Mouse (Mus musculus) ES-CJ7 (cell line): ENCODE data around the gene Sipa1l2.

Experiments used
- DNase-seq: peaks from one replicate; pipeline ENCODE4 v3.0.0; 2011; ENCODE audit warnings: low read depth, low spot score

The Sipa1l2 gene

DNA sequence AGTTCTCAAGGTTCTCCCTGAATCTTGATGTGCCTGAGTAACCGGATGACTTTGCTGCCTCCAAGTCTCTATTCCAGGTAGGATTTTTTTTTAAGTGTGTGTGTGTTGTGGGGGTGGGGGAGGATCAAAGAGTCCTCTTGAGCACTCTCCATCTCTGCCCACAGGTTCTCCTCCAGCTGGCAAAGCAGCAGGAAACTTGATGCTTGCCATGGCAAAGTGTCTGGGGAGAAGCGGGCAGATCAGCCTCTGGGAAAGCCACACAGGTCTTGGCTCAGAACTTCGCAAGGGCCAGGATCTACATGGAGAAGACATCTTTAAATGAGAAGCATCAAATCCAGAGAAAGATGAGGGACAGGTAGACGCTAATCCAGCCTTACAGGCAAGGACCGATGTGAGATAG lies 10.8 kb upstream of the Sipa1l2 start:
- no peak for DNase-seq

DNA sequence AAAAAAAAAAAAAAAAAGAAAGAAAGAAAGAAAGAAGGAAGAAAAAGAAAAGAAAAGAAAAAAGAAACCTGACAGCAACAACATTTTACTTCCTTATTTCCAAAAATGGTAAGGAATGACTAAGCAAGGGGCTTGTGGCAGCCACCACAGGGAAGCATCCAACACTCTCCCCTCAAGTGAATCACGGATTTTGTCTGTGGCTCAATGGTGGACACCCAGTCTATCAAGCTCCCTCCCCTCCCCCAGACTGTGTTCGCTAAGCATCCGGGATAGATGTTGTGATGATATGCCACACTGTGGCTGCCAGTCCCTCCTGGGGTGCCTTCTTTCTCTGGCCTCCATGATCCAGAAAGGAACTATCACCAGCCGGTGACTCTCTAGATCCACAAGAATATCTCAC lies 6.5 kb upstream of the Sipa1l2 start:
- no peak for DNase-seq

DNA sequence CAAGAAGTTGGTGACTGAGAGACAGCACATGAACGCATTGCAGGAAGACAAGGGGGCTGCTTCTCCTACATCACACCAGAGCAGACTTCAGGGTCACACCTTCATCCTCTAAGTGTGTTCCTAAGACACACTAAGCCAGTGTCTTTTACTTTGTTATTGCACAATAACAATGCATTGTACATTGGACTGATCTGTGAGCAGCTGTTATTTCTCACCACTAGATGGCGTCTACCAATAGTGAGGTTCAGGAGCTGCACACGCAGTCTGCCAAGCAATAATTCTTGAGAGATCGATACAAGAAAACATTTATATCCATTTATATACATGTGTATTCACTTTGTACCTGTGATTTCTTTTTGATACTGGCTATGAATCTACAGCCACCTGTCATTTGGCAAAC lies 4.7 kb upstream of the Sipa1l2 start:
- DNase-seq, result peak; percentile 76

DNA sequence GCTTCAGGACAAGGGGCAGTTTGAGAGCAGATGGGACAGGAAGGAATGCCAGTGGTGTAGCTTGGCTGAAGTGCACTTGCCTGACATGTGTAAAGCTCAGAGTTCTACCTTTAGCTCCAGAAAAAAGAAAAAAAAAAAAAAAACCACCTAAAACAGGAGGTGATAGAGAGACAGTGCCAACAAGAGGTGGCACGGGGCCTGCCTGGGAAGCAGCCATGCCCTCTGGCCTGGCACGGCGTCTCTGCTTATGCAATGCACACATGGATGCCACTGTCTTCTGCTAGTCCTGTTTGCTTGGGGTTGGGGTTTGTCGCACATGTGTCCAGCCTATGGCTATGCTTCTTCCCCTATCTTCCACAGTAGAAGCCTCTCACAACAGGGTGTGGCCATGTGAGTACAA lies 2.6 kb upstream of the Sipa1l2 start:
- no peak for DNase-seq

DNA sequence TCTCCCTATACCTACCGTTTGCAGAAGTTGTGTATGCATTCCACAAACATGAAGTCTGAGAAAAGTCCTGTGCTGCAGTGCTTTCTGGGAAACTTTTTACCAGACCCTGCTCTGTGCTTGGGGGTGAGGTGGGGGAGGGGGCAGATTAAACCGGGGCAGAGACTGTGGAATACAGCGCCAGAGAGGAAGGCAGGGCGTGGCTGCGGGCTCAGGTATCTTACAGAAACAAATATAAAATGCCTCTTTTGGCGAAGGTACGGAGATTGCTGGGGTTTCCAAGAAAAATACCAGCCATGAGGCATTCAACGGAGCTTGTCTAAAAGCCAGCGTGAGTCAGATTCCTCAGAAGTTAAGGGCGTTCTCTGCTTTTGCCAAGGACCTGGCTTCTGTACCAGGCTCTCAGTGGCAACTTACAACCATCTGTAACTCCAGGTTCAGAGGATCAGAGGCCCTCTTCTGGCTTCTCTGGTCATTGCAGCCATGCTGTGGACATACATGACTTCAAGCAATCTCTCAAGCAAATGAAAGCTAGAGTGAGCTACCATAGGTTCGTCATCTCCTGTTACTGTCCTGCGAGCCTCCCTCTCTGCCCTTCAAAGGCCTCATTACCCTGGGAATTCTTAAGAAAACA lies 1.3 kb upstream of the Sipa1l2 start:
- DNase-seq, result peak; percentile 96

DNA sequence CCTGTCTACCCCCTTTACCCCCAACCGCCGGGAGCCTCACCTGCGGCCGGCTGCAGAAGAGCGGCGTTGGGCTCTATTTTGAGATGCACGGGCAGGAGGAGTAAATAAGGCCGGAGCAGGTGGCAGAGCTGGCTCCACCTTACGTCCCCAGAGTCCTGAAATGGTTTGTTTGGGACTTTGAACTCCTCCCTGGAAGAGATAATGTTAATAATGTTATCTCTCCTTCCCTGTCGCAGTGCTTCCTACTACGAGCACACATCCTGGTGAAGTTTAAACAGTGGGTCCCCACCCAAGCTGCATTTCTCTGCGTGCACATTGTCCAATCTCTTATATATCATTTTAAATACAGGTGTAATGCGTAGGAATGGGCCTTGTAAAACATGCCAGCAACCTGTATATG lies 781 bp upstream of the Sipa1l2 start:
- no peak for DNase-seq

DNA sequence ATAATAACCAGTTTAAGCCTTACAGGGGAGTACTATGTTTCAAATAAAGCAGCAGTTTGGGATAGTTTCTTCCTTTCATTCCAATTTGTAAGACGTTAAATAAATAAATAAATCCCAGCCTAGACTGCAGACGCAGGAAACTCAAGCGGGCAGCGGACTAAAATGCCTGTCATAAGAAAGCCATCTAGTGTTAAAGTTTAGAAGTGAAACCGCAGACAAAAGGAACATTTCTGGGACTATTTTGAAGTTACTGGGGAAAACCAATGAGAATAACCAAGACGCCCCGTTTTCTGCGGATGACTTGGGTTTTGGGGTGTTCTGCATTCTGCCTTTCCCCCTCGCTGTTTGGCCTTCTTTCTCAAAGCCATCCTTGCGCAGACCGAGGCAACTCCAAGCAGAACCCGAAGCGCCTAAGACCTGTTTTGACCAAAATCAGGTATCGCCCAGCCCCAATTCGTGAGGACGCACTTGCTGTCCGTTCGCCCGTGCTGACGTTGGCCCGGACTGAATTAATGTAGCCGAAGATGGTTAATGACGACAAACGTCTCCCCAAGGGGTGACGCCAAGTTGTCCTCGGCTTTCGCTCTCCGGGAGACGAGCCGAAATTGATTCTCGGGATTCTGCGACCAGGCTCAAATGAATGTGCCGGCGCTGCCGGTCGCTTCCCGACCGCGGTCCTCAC lies 616 bp downstream of the Sipa1l2 start:
- peak; percentile 79 for DNase-seq

GRCm38 (mm10) chr8:125568421-125568850 lies 1.2 kb downstream of the Sipa1l2 start:
- no peak for DNase-seq

- peak; percentile 63 for DNase-seq
Measured at GRCm38 (mm10) chr8:125567569-125567968, 2.0 kb downstream of the Sipa1l2 start.

DNA sequence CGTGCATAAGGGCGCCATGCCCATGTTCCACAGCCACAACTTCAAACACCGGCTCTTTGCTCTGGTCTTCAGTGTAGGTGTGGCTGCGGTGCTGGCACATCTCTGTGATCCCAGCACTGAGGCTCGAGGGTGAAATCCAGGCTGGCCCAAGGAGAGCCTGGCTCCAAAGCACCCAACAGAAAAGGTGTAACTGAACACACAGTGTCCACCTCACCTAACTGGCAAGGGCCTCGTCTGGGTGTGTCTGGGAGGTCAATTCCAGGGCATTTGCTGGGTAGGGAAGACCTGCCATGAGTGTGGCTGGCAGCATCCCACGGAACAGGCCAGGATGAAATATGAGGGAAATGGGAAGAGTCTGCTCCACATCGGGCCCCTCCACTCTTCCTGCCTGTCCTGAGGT lies 6.7 kb downstream of the Sipa1l2 start:
- DNase-seq, result no peak

DNA sequence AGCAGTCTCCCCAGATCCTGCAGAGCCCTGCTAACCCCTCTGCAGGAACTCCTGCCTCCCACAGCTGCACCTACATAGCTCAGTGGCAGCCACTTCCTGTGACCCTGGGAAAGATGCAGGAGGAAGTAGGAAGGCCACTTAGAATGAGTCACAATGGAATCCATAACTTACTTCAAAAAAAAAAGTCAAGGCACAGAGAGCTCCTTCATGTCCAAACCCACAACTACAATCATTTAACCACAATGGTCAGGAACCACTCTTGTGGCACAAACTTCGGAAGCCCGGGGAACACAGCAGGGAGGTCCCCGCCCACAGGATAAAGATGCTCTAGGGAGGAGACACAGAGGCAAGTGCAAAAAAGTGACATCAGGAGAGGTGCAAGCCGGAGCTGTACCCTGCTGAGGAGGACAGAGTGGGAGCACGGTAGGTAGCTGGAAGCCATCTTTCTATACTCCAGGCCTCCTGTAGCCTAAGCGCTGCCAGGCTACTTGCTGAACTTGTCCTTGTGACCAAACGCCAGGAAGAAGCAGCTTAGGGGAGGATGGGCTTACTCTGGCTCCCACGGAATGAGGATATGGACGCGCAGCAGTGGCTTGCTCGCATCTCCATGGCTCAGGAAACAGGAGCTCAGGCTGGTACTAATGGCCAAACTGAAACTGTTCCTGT lies 8.7 kb downstream of the Sipa1l2 start:
- peak; percentile 50 for DNase-seq

GRCm38 (mm10) chr8:125559066-125559653 lies 10.4 kb downstream of the Sipa1l2 start:
- no peak for DNase-seq

DNA sequence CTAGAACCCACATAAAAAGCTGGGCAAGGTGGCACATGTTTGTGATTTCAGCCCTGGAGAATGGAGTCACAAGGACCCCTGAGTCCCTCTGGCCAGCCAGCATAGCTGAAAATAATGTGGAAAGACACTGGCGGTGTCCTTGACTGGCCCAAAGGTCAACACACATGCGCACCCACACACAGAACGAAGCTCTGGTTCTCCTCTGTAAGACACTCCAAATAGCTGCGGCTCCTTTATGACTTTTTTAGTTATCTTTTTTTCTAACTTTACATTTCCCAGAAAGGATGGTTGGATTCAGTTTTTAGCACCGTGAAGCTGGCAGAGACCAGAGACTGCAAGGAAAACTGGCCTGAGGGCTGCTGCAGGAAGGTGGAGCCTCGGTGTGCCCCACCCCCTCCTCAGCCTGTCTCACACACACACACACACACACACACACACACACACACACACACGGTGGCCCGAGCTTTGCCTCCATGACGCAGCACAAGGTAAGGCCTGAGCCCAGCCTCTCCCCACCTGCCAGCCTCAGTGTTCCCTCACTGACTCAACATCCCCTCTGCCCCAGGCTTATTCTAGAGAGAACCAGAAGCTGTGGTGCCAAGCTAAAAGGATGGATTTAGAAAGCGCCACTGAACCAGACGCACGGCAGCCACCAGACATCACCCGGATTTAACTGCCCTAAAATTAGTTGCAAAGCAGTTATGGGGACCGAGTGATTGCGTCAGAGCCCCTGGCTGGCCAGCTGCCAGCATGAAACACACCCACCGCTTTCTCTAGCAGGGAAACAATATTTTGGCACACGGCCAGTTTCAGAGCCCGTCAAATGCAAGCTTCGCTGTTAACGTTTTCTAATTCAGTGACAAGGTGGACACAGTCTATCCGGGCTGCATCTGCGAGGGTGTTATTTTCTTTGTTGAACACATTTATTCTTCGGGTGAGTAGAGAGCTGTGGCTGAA lies 11.2 kb downstream of the Sipa1l2 start:
- peak; percentile 51 for DNase-seq

DNA sequence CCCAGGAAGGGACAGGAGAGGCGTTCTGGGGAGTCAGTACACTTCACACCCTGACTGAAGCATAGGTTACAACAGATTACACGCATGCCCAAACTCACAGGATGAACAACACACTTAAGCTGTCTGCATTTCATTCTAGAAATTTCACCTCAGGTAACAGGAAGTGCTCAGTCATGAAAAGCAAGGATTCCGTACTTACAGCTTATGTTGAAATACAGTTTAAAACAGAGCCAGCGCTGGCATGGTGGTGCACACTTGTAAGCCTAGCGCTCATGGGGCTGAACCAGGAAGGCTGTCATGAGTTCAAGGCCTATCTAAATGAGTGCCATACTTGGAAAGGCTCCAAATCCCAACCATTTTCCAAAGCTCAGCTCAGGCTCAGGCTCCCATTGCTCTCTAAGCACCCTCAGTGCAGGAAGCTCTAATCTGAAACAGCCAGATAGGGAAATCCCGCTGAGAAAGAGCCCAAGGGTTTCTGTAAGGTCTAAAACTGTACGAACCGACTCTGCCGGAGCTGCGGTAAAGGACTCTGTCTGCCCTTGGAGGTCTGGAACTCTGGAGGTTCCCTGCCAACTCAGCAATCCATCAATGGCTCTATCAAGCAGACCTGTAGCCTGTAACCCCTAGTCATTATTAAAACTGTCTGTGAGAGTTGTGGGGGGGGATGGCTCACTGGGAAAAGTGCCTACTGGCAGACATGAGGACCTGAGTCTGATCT lies 12.1 kb downstream of the Sipa1l2 start:
- DNase-seq, result no peak

- DNase-seq, result no peak
Measured at GRCm38 (mm10) chr8:125556706-125557105, 12.9 kb downstream of the Sipa1l2 start.

DNA sequence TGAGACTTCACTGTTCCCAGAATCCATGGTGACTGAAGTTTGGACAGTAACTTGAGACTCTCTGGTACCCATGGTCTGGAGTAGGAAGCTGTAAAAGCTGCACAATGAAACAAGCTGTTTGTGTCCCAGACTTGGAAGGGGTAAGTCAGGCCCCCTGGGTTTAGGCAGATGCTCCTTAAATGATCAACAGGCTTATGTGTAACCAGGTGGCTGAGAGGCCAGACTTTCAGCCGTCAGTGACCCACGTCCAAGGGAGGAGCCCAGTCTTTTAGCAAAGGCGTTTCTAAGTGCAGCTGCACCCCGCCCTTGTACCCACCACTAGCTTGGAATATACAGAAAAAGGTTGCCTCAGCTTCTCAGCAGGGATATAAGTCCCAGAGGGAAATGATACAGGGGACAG lies 19.0 kb downstream of the Sipa1l2 start:
- DNase-seq, result no peak

- no peak for DNase-seq
Measured at GRCm38 (mm10) chr8:125547296-125547695, 22.3 kb downstream of the Sipa1l2 start.

DNA sequence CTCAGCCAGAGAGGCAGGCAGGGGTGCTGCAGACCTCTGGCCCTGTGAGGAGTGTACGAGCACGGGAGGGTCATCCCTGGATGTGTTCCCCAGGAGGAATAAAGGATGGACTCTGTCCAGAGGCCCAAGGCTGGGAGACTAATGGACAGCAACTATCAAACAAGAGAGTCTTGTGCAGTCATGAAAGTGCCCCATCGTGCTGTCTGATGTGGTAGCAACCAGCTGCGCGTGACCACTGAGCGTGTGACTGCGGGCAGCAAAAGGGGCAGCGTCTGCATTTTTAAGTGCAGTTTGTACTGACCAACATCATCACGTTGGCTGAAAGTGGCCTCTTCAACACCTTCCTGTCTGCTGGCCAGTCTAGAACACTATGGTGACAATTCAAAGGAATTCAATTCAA lies 23.7 kb downstream of the Sipa1l2 start:
- DNase-seq, result no peak

DNA sequence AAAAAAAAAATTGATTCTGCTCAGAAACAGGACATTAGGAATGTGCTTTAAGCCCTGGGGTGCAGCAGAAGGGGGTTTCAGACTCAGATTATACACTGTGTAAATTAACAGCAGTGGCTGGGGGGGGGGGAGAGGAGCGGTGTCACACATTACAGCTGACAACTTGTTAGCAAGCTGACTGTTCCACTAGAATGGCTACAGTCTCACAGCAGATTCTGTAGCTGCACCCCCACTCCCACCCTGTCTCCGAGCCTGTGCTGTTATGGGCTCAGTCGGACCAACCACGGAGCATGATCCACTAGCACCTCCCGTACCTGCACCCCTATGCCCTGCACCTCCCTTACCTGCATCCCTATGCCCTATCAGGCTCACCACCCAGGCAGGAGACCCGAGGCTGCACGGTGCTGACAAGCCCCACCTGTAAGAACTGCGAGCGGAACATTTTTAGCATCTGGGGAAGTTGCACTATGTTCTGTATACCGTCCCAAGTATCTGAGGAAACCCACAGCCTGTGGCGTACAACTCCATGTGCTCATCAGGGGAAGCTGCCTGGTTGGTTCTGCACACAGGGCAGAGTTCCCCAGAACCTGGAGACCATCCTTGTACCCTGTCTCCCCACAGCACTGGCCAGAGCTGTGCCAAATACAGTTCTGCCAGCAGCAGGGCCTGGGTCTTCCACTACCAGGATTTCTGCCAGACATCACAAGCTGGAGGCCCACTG lies 26.6 kb downstream of the Sipa1l2 start:
- DNase-seq, result no peak
